ENCODE assay signal across 21 mouse cellular contexts in genomic region chr9:70807714-70808113, GRCm38 (mm10).
DNase-seq lines count a peak whose midpoint lies in the region; ATAC-seq and TF ChIP-seq lines count a peak whose summit lies in the region.
"Had no signal": no experiment of that assay in that cellular context is flagged by ENCODE, and none has a peak within 500 bp of the region (broad histone marks: within the 10 kb centered on the region; RNA-seq: fewer than 3 reads in every experiment).

No protein-coding gene starts in this region.

- H3K4me3 ChIP-seq in forebrain, embryonic 10.5 days, result no peak overlapping the region
- no peak overlapping the region for H3K4me3 ChIP-seq in forebrain, embryonic 13.5 days
- no peak overlapping the region for H3K4me3 ChIP-seq in heart, embryonic 16.5 days (ENCODE audit: low read length)
- no peak overlapping the region for H3K4me3 ChIP-seq in midbrain, embryonic 10.5 days
- no peak overlapping the region for H3K4me3 ChIP-seq in midbrain, postnatal 0 days (ENCODE audit: low read depth, low read length)
- H3K4me3 ChIP-seq: heart, adult 2 months; hindbrain, embryonic 13.5 days; layer of hippocampus, adult 2 months; neural tube, embryonic 15.5 days; stomach, embryonic 15.5 days had no signal

- DNase-seq in forebrain, embryonic 10.5 days (ENCODE audit: extremely low spot score, low spot score), result no peak
- DNase-seq in heart, postnatal 25 days (ENCODE audit: low spot score), result no peak
- no peak for DNase-seq in midbrain, embryonic 10.5 days (ENCODE audit: low spot score)
- no peak for DNase-seq in midbrain, postnatal 0 days (ENCODE audit: low spot score)
- DNase-seq in layer of hippocampus, adult 9-10 months (ENCODE audit: low spot score), result no peak
- DNase-seq: adrenal gland, postnatal 25 days; cerebellum, adult 11-12 months; kidney, adult 8-10 months; kidney, postnatal 14 days; midbrain, embryonic 14.5 days; thymus, adult 2 months had no signal

- H3K27ac ChIP-seq in forebrain, embryonic 10.5 days, result 0 out of 2 replicates have a peak overlapping the region, but pooled peaks have one; percentile 26
- no peak overlapping the region for H3K27ac ChIP-seq in forebrain, embryonic 13.5 days
- H3K27ac ChIP-seq in heart, embryonic 16.5 days (ENCODE audit: low read length), result no peak overlapping the region; the same call in 1 of the 2 replicates
- H3K27ac ChIP-seq in midbrain, embryonic 10.5 days (replicated peaks), result peak overlapping the region; percentile 28; the same call in 1 of the 2 replicates
- H3K27ac ChIP-seq in midbrain, postnatal 0 days (ENCODE audit: low read depth, low read length), result no peak overlapping the region
- H3K27ac ChIP-seq: heart, adult 2 months; hindbrain, embryonic 13.5 days; layer of hippocampus, adult 2 months; liver, embryonic 14.5 days; neural tube, embryonic 15.5 days; stomach, embryonic 15.5 days had no signal

- no peak for ATAC-seq in forebrain, embryonic 13.5 days
- ATAC-seq in heart, embryonic 16.5 days (replicated peaks; ENCODE audit: extremely low read depth, insufficient read depth, low FRiP score), result peak; percentile 55
- ATAC-seq in midbrain, postnatal 0 days (ENCODE audit: low FRiP score), result no peak
- ATAC-seq: forebrain, embryonic 14.5 days; lung, postnatal 0 days had no signal

- no peak for TF ChIP-seq CTCF in midbrain, postnatal 0 days (IDR thresholded peaks at IDR 0.05)

- peaks cover 22% of the 10 kb centered on the region for H3K4me1 ChIP-seq in forebrain, embryonic 10.5 days
- no peaks in the 10 kb centered on the region; the same call in 1 of the 2 replicates for H3K4me1 ChIP-seq in forebrain, embryonic 13.5 days
- H3K4me1 ChIP-seq in heart, embryonic 16.5 days (ENCODE audit: control insufficient read depth, insufficient read depth, low read length), result peaks cover 21% of the 10 kb centered on the region
- H3K4me1 ChIP-seq in midbrain, embryonic 10.5 days, result peaks cover 20% of the 10 kb centered on the region
- no peaks in the 10 kb centered on the region for H3K4me1 ChIP-seq in midbrain, postnatal 0 days (ENCODE audit: insufficient read depth, low read length)
- H3K4me1 ChIP-seq: neural tube, embryonic 15.5 days; stomach, embryonic 15.5 days had no signal

- H3K9me3 ChIP-seq in forebrain, embryonic 10.5 days, result no peaks in the 10 kb centered on the region
- no peaks in the 10 kb centered on the region for H3K9me3 ChIP-seq in forebrain, embryonic 13.5 days (replicated peaks)
- no peaks in the 10 kb centered on the region for H3K9me3 ChIP-seq in heart, embryonic 16.5 days (replicated peaks; ENCODE audit: control insufficient read depth, low read length)
- H3K9me3 ChIP-seq in midbrain, embryonic 10.5 days (replicated peaks), result no peaks in the 10 kb centered on the region
- H3K9me3 ChIP-seq in midbrain, postnatal 0 days (ENCODE audit: low read length), result no peaks in the 10 kb centered on the region
- H3K9me3 ChIP-seq: hindbrain, embryonic 13.5 days; neural tube, embryonic 15.5 days; stomach, embryonic 15.5 days had no signal

- 76% methylated on average over 11 of the region's 11 CpGs for WGBS in forebrain, embryonic 10.5 days
- WGBS in forebrain, embryonic 13.5 days, result 80% methylated on average over 11 of the region's 11 CpGs
- 51% methylated on average over 11 of the region's 11 CpGs for WGBS in heart, embryonic 16.5 days
- WGBS in midbrain, embryonic 10.5 days, result 78% methylated on average over 11 of the region's 11 CpGs
- 81% methylated on average over 11 of the region's 11 CpGs for WGBS in midbrain, postnatal 0 days

- H3K4me2 ChIP-seq in forebrain, embryonic 13.5 days, result no peak overlapping the region
- no peak overlapping the region for H3K4me2 ChIP-seq in heart, embryonic 16.5 days (ENCODE audit: low read depth, low read length)
- H3K4me2 ChIP-seq in midbrain, postnatal 0 days (ENCODE audit: low read depth, low read length, poor library complexity, severe bottlenecking), result no peak overlapping the region
- H3K4me2 ChIP-seq: hindbrain, embryonic 13.5 days; neural tube, embryonic 15.5 days; stomach, embryonic 15.5 days had no signal

- H3K36me3 ChIP-seq in forebrain, embryonic 10.5 days (replicated peaks), result no peaks in the 10 kb centered on the region
- no peaks in the 10 kb centered on the region for H3K36me3 ChIP-seq in forebrain, embryonic 13.5 days (ENCODE audit: poor library complexity, severe bottlenecking)
- no peaks in the 10 kb centered on the region for H3K36me3 ChIP-seq in heart, embryonic 16.5 days (ENCODE audit: control insufficient read depth, insufficient read depth)
- no peaks in the 10 kb centered on the region for H3K36me3 ChIP-seq in midbrain, embryonic 10.5 days
- H3K36me3 ChIP-seq in midbrain, postnatal 0 days (ENCODE audit: insufficient read depth, low read length), result no peaks in the 10 kb centered on the region
- H3K36me3 ChIP-seq: hindbrain, embryonic 13.5 days; neural tube, embryonic 15.5 days; stomach, embryonic 15.5 days had no signal

- H3K27me3 ChIP-seq in forebrain, embryonic 10.5 days (ENCODE audit: poor library complexity, severe bottlenecking), result no peaks in the 10 kb centered on the region
- no peaks in the 10 kb centered on the region for H3K27me3 ChIP-seq in forebrain, embryonic 13.5 days
- no peaks in the 10 kb centered on the region for H3K27me3 ChIP-seq in heart, embryonic 16.5 days (ENCODE audit: control insufficient read depth, insufficient read depth, low read length)
- no peaks in the 10 kb centered on the region for H3K27me3 ChIP-seq in midbrain, embryonic 10.5 days (ENCODE audit: low read depth, poor library complexity, severe bottlenecking)
- no peaks in the 10 kb centered on the region for H3K27me3 ChIP-seq in midbrain, postnatal 0 days (ENCODE audit: insufficient read depth, low read length)
- H3K27me3 ChIP-seq: hindbrain, embryonic 13.5 days; neural tube, embryonic 15.5 days; stomach, embryonic 15.5 days had no signal

- no peak overlapping the region for H3K9ac ChIP-seq in forebrain, embryonic 13.5 days
- H3K9ac ChIP-seq in heart, embryonic 16.5 days (ENCODE audit: low read length), result no peak overlapping the region
- H3K9ac ChIP-seq in midbrain, postnatal 0 days (replicated peaks; ENCODE audit: low read length, poor library complexity, severe bottlenecking), result no peak overlapping the region
- H3K9ac ChIP-seq: hindbrain, embryonic 13.5 days; liver, embryonic 14.5 days; neural tube, embryonic 15.5 days; stomach, embryonic 15.5 days had no signal

- intact Hi-C loops in heart, postnatal 25 days (cut with DNase I), result no loop called here

Comparison
In these comparisons a context has a peak if more than half of its experiments do, and no peak if none do; other contexts are left out.
1. H3K27ac ChIP-seq: peak in forebrain, embryonic 10.5 days (single experiment) and midbrain, embryonic 10.5 days (single experiment); none in forebrain, embryonic 13.5 days (single experiment), heart, embryonic 16.5 days (single experiment) and midbrain, postnatal 0 days (single experiment).